Mouse (Mus musculus): ENCODE results near the gene Nrxn2. TPM values are rescaled to one million over a fixed set of nuclear protein-coding genes. Genes with fewer than 3 reads are reported as not detected.
A peak's percentile ranks its signal among the peaks of the same experiment; 100 is the strongest.

The Nrxn2 gene
- polyA plus RNA-seq, 2 experiments: 2.6 to 3.6 TPM

DNA sequence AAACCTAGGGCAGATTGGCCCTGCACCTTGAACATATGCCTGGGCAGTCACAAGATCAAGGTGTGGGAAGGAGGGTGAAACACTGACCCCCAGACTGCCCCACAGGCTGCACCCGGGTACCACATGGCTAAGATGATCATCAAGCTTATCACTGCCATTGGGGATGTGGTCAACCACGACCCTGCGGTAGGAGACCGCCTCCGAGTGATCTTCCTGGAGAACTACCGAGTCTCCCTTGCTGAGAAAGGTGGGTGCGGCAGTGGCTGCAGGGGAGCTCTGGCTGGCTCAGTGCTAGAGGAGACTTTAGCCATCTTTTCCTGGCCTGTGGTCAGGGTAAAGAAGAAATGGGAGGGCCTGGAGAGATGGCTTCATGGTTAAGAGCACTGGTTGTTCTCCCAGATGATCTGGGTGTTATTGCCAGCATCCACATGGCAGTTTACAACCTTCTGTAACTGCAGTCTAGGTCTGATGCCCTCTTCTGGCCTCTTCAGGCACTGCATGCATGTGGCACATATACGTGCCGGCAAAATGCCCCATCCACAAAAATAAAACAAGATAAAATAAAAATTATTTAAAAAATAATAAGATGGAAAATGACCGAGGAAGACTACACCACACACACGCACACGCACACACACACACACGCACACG is 25.7 kb upstream of the Nrxn2 start:
- H3K27me3 ChIP-seq (ENCODE audit: control insufficient read depth, insufficient read depth, low read length): no peaks in the 10 kb centered on the region
- H3K9ac ChIP-seq (ENCODE audit: low read depth, low read length, severe bottlenecking): no peak overlapping the region
- WGBS: 90% methylated on average over 14 of the region's 14 CpGs
- no peaks in the 10 kb centered on the region for H3K9me3 ChIP-seq (ENCODE audit: control insufficient read depth, low read length)
- no peak overlapping the region for H3K4me2 ChIP-seq (replicated peaks; ENCODE audit: low read depth, low read length, severe bottlenecking)
- TF ChIP-seq POLR2A (IDR thresholded peaks at IDR 0.05; ENCODE audit: borderline replicate concordance, extremely low read depth, insufficient read depth, insufficient read length): no peak
- H3K4me3 ChIP-seq (replicated peaks; ENCODE audit: low read length): no peak overlapping the region
- no peak overlapping the region for H3K27ac ChIP-seq (replicated peaks; ENCODE audit: low read depth, low read length)
- DNase-seq (ENCODE audit: low spot score): no peak
- no peak for ATAC-seq (ENCODE audit: low FRiP score, low read depth)
- H3K4me1 ChIP-seq (ENCODE audit: control insufficient read depth, insufficient read depth, low read length): peaks cover 8% of the 10 kb centered on the region
- no peaks in the 10 kb centered on the region for H3K36me3 ChIP-seq (ENCODE audit: control insufficient read depth, insufficient read depth, low read length)

GRCm38 (mm10) chr19:6393637-6394036 is 24.9 kb upstream of the Nrxn2 start:
- 89% methylated on average over 16 of the region's 16 CpGs for WGBS
- DNase-seq (ENCODE audit: low spot score) (no peak), ATAC-seq (ENCODE audit: low FRiP score, low read depth) (no peak)
- no peak for TF ChIP-seq POLR2A (IDR thresholded peaks at IDR 0.05; ENCODE audit: borderline replicate concordance, extremely low read depth, insufficient read depth, insufficient read length)
- Histone ChIP-seq H3K9ac (ENCODE audit: low read depth, low read length, severe bottlenecking) (no peak overlapping the region), H3K4me2 (replicated peaks; ENCODE audit: low read depth, low read length, severe bottlenecking) (no peak overlapping the region), H3K4me1 (ENCODE audit: control insufficient read depth, insufficient read depth, low read length) (peaks cover 10% of the 10 kb centered on the region), H3K36me3 (ENCODE audit: control insufficient read depth, insufficient read depth, low read length) (no peaks in the 10 kb centered on the region), H3K27me3 (ENCODE audit: control insufficient read depth, insufficient read depth, low read length) (peaks cover 3% of the 10 kb centered on the region; the same call in 1 of the 2 replicates), H3K27ac (replicated peaks; ENCODE audit: low read depth, low read length) (no peak overlapping the region), H3K9me3 (ENCODE audit: control insufficient read depth, low read length) (no peaks in the 10 kb centered on the region), H3K4me3 (replicated peaks; ENCODE audit: low read length) (no peak overlapping the region)

GRCm38 (mm10) chr19:6396237-6396636 is 22.3 kb upstream of the Nrxn2 start:
- 89% methylated on average over 5 of the region's 5 CpGs for WGBS
- no peak for ATAC-seq (ENCODE audit: low FRiP score, low read depth)

DNA sequence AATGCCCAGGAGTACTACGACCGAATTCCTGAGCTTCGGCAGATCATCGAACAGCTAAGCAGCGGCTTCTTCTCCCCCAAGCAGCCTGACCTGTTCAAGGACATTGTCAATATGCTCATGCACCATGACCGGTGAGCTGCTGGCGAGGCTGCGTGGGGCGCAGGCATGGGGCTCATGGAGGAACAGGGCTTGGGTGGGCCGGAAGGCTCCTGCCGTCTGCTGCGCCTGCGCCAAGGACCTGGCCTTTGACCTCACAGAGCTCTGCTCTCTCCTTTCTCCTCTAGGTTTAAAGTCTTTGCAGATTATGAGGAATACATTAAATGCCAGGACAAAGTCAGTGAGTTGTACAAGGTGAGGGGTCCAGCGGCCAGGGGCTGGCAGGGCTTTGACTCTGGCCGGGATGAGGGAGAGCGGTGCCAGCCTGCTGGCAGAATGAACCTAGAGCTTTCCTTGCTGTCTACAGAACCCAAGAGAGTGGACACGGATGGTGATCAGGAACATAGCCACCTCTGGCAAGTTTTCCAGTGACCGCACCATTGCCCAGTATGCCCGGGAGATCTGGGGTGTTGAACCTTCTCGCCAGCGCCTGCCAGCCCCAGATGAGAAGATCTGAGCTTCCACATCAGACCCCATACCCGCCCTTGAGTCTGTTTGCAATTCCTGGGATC is 20.8 kb upstream of the Nrxn2 start:
- Histone ChIP-seq H3K9ac (ENCODE audit: low read depth, low read length, severe bottlenecking) (no peak overlapping the region), H3K9me3 (ENCODE audit: control insufficient read depth, low read length) (no peaks in the 10 kb centered on the region), H3K4me2 (replicated peaks; ENCODE audit: low read depth, low read length, severe bottlenecking) (no peak overlapping the region), H3K27me3 (ENCODE audit: control insufficient read depth, insufficient read depth, low read length) (peaks cover 35% of the 10 kb centered on the region), H3K27ac (replicated peaks; ENCODE audit: low read depth, low read length) (no peak overlapping the region), H3K4me3 (replicated peaks; ENCODE audit: low read length) (no peak overlapping the region), H3K36me3 (ENCODE audit: control insufficient read depth, insufficient read depth, low read length) (no peaks in the 10 kb centered on the region), H3K4me1 (ENCODE audit: control insufficient read depth, insufficient read depth, low read length) (peaks cover 18% of the 10 kb centered on the region)
- 80% methylated on average over 22 of the region's 22 CpGs for WGBS
- ATAC-seq (ENCODE audit: low FRiP score, low read depth) (no peak), DNase-seq (ENCODE audit: low spot score) (no peak)
- TF ChIP-seq POLR2A (IDR thresholded peaks at IDR 0.05; ENCODE audit: borderline replicate concordance, extremely low read depth, insufficient read depth, insufficient read length): no peak

More at GRCm38 (mm10) chr19:6396237-6396636, 22.3 kb upstream of the Nrxn2 start:
- H3K4me1 ChIP-seq (ENCODE audit: control insufficient read depth, insufficient read depth, low read length): peaks cover 11% of the 10 kb centered on the region
- H3K4me3 ChIP-seq (replicated peaks; ENCODE audit: low read length): no peak overlapping the region
- H3K9ac ChIP-seq (ENCODE audit: low read depth, low read length, severe bottlenecking): no peak overlapping the region
- peaks cover 23% of the 10 kb centered on the region for H3K27me3 ChIP-seq (ENCODE audit: control insufficient read depth, insufficient read depth, low read length)
- H3K9me3 ChIP-seq (ENCODE audit: control insufficient read depth, low read length): no peaks in the 10 kb centered on the region
- no peak overlapping the region for H3K4me2 ChIP-seq (replicated peaks; ENCODE audit: low read depth, low read length, severe bottlenecking)
- no peak overlapping the region for H3K27ac ChIP-seq (replicated peaks; ENCODE audit: low read depth, low read length)
- no peak for DNase-seq (ENCODE audit: low spot score)
- no peaks in the 10 kb centered on the region for H3K36me3 ChIP-seq (ENCODE audit: control insufficient read depth, insufficient read depth, low read length)
- TF ChIP-seq POLR2A (IDR thresholded peaks at IDR 0.05; ENCODE audit: borderline replicate concordance, extremely low read depth, insufficient read depth, insufficient read length): no peak

- Histone ChIP-seq H3K4me1 (ENCODE audit: control insufficient read depth, insufficient read depth, low read length) (peaks cover 18% of the 10 kb centered on the region), H3K9ac (ENCODE audit: low read depth, low read length, severe bottlenecking) (peak overlapping the region; percentile 58), H3K27me3 (ENCODE audit: control insufficient read depth, insufficient read depth, low read length) (peaks cover 35% of the 10 kb centered on the region), H3K36me3 (ENCODE audit: control insufficient read depth, insufficient read depth, low read length) (no peaks in the 10 kb centered on the region), H3K27ac (replicated peaks; ENCODE audit: low read depth, low read length) (no peak overlapping the region), H3K4me2 (replicated peaks; ENCODE audit: low read depth, low read length, severe bottlenecking) (peak overlapping the region; percentile 95), H3K9me3 (ENCODE audit: control insufficient read depth, low read length) (no peaks in the 10 kb centered on the region), H3K4me3 (replicated peaks; ENCODE audit: low read length) (peak overlapping the region; percentile 52)
- 1% methylated on average over 37 of the region's 39 CpGs for WGBS
- ATAC-seq (ENCODE audit: low FRiP score, low read depth) (peak; percentile 35), DNase-seq (ENCODE audit: low spot score) (peak; percentile 66)
- TF ChIP-seq POLR2A (IDR thresholded peaks at IDR 0.05; ENCODE audit: borderline replicate concordance, extremely low read depth, insufficient read depth, insufficient read length): no peak
Observed at GRCm38 (mm10) chr19:6398447-6399284, 19.9 kb upstream of the Nrxn2 start.

Measured in limb, embryonic 14.5 days (tissue).